Mouse (Mus musculus) liver, postnatal 0 days (tissue): ENCODE results near the gene Ddx47.
A peak's percentile ranks its signal among the peaks of the same experiment; 100 is the strongest.

ENCODE experiments used
- CTCF ChIP-seq: sonication (generic); IDR thresholded peaks from 2 replicates; pipeline ENCODE4 v1.5.1; 2016; ENCODE audit warnings: antibody characterized with exemption, low read depth
- EP300 ChIP-seq: IDR thresholded peaks from 2 replicates; pipeline ENCODE4 v1.6.1; 2016; ENCODE audit warnings: antibody characterized with exemption, low read depth, mild to moderate bottlenecking

GRCm38 (mm10) chr6:134981231-134982062 is 30.0 kb upstream of the Ddx47 start, which contains the start of gene Apold1:
- no peak for TF ChIP-seq CTCF
- 0 out of 2 replicates have a peak, but pooled peaks have one; percentile 66 for TF ChIP-seq EP300
